Mouse (Mus musculus) gastrocnemius, adult 2 months (tissue): ENCODE data around the gene Atl1. TPM values are rescaled to one million over a fixed set of nuclear protein-coding genes. Genes with fewer than 3 reads are reported as not detected.

Source experiments
- DNase-seq: peaks from one replicate; pipeline ENCODE4 v3.0.0; 2022
- H3K27ac ChIP-seq: fragments of 200-600 bp; 2 replicates; pipeline ENCODE4 v1.8.1; 2022; ENCODE audit warnings: mild to moderate bottlenecking
- H3K4me3 ChIP-seq: fragments of 200-600 bp; 2 replicates; pipeline ENCODE4 v1.8.1; 2022; ENCODE audit warnings: mild to moderate bottlenecking, moderate library complexity
- CTCF ChIP-seq: fragments of 200-600 bp; IDR thresholded peaks from 2 replicates; pipeline ENCODE4 v1.8.1; 2022; ENCODE audit warnings: antibody characterized with exemption, mild to moderate bottlenecking, moderate library complexity
- intact Hi-C: fragments of 180-260 bp; cut with DNase I; formaldehyde crosslinking; loops from one replicate; pipeline ENCODE4 v1.15.1; 2025
- total RNA-seq, 2 experiments: library from RNA; stranded (reverse); gene quantifications; 2 replicates each; pipeline ENCODE4 v1.2.3; 2021

Gene Atl1
- total RNA-seq, 2 experiments from 2014 or later: 2.1 to 2.2 TPM

- H3K4me3 ChIP-seq: no peak overlapping the region
- no peak for TF ChIP-seq CTCF
- intact Hi-C loops: no loop called here
- DNase-seq: no peak
- H3K27ac ChIP-seq: no peak overlapping the region
These were observed 33.6 kb upstream of the Atl1 start for GRCm38 (mm10) chr12:69858847-69859246.

GRCm38 (mm10) chr12:69863505-69863904, 28.9 kb upstream of the Atl1 start:
- DNase-seq: no peak

GRCm38 (mm10) chr12:69864164-69864692, 28.2 kb upstream of the Atl1 start:
- no peak overlapping the region for H3K4me3 ChIP-seq
- peak overlapping the region; percentile 16 for H3K27ac ChIP-seq
- no peak for DNase-seq
- no peak for TF ChIP-seq CTCF
- intact Hi-C loops: no loop called here

More at GRCm38 (mm10) chr12:69863505-69863904, 28.9 kb upstream of the Atl1 start:
- Histone ChIP-seq H3K4me3 (no peak overlapping the region), H3K27ac (peak overlapping the region; percentile 24; the same call in 1 of the 2 replicates)
- intact Hi-C loops: no loop called here
- TF ChIP-seq CTCF: no peak

GRCm38 (mm10) chr12:69867338-69867737, 25.1 kb upstream of the Atl1 start:
- H3K4me3 ChIP-seq: no peak overlapping the region
- TF ChIP-seq CTCF: no peak
- H3K27ac ChIP-seq: no peak overlapping the region
- intact Hi-C loops: no loop called here
- DNase-seq: no peak

- no peak for DNase-seq
- H3K4me3 ChIP-seq: no peak overlapping the region
- intact Hi-C loops: no loop called here
- TF ChIP-seq CTCF: no peak
- H3K27ac ChIP-seq: no peak overlapping the region
These were observed 20.8 kb upstream of the Atl1 start for GRCm38 (mm10) chr12:69871632-69872031.

- intact Hi-C loops: no loop called here
- Histone ChIP-seq H3K27ac (peak overlapping the region; percentile 46), H3K4me3 (no peak overlapping the region)
- DNase-seq: peak; percentile 21
- TF ChIP-seq CTCF: no peak
These were observed 14.5 kb upstream of the Atl1 start for GRCm38 (mm10) chr12:69877842-69878363.

GRCm38 (mm10) chr12:69879172-69879665, 13.2 kb upstream of the Atl1 start:
- intact Hi-C loops: no loop called here
- no peak for TF ChIP-seq CTCF
- DNase-seq: no peak
- peak overlapping the region; percentile 40 for H3K4me3 ChIP-seq
- peak overlapping the region; percentile 62 for H3K27ac ChIP-seq

- DNase-seq: no peak
- no peak for TF ChIP-seq CTCF
- Histone ChIP-seq H3K27ac (peak overlapping the region; percentile 62), H3K4me3 (peak overlapping the region; percentile 40)
- intact Hi-C loops: no loop called here
These were observed 12.7 kb upstream of the Atl1 start for GRCm38 (mm10) chr12:69879739-69880138.

- H3K27ac ChIP-seq: peak overlapping the region; percentile 40; the same call in 1 of the 2 replicates
- intact Hi-C loops: no loop called here
- no peak for TF ChIP-seq CTCF
- DNase-seq: no peak
- no peak overlapping the region for H3K4me3 ChIP-seq
These were observed 11.1 kb upstream of the Atl1 start for GRCm38 (mm10) chr12:69881198-69881905.

- TF ChIP-seq CTCF: no peak
- Histone ChIP-seq H3K4me3 (no peak overlapping the region), H3K27ac (no peak overlapping the region)
- DNase-seq: no peak
- intact Hi-C loops: no loop called here
These were observed 8.4 kb upstream of the Atl1 start for GRCm38 (mm10) chr12:69884053-69884452.

GRCm38 (mm10) chr12:69885170-69885923, 7.1 kb upstream of the Atl1 start:
- Histone ChIP-seq H3K27ac (no peak overlapping the region), H3K4me3 (no peak overlapping the region)
- no peak for TF ChIP-seq CTCF
- intact Hi-C loops: no loop called here
- DNase-seq: no peak

GRCm38 (mm10) chr12:69887776-69888175, 4.6 kb upstream of the Atl1 start:
- no peak overlapping the region for H3K4me3 ChIP-seq
- peak overlapping the region; percentile 20; the same call in 1 of the 2 replicates for H3K27ac ChIP-seq
- intact Hi-C loops: no loop called here
- no peak for DNase-seq
- no peak for TF ChIP-seq CTCF

- peak overlapping the region; percentile 20; the same call in 1 of the 2 replicates for H3K27ac ChIP-seq
- intact Hi-C loops: no loop called here
- no peak for DNase-seq
These were observed 4.1 kb upstream of the Atl1 start for GRCm38 (mm10) chr12:69888345-69888744.

More at GRCm38 (mm10) chr12:69888345-69888744, 4.1 kb upstream of the Atl1 start:
- TF ChIP-seq CTCF: no peak
- H3K4me3 ChIP-seq: no peak overlapping the region
